Mouse (Mus musculus): ENCODE results near the gene Defb39. TPM values are rescaled to one million over a fixed set of nuclear protein-coding genes. Genes with fewer than 3 reads are reported as not detected.

Defb39 gene
- total RNA-seq (2023), result not detected

GRCm38 (mm10) chr8:19064710-19065109 is at the start of gene Defb39:
Gene Defb39 (minus strand): TSS chr8:19064810.

GRCm38 (mm10) chr8:19026466-19026865 is 38.1 kb downstream of the Defb39 start, which contains the start of gene Defb38:
Gene Defb38 (minus strand): TSS chr8:19026566.

Other genes with a start within 250 kb of the Defb39 start
- gene Defb40, start 86.6 kb downstream of the Defb39 start, total RNA-seq (2023), result not detected
- not detected for gene Defb37, start 73.8 kb downstream of the Defb39 start, total RNA-seq (2023)
- gene Defb38, start 38.2 kb downstream of the Defb39 start, total RNA-seq (2023), result not detected
- gene Defb12, start 50.0 kb upstream of the Defb39 start, total RNA-seq (2023), result not detected
- not detected for gene Defb34, start 58.9 kb upstream of the Defb39 start, total RNA-seq (2023)
- gene Gm45826, start 76.0 kb upstream of the Defb39 start, total RNA-seq (2023), result not detected
- not detected for gene Defb14, start 129.5 kb upstream of the Defb39 start, total RNA-seq (2023)
- gene Defb4, start 133.9 kb upstream of the Defb39 start, total RNA-seq (2023), result not detected
- not detected for gene Defb6, start 160.7 kb upstream of the Defb39 start, total RNA-seq (2023)
- gene Defb46, start 175.1 kb upstream of the Defb39 start, total RNA-seq (2023), result not detected
- not detected for gene Defb5, start 182.8 kb upstream of the Defb39 start, total RNA-seq (2023)
- gene Defb3, start 228.6 kb upstream of the Defb39 start, total RNA-seq (2023), result not detected

Data from CD8-positive naive resting alpha-beta T cell, adult 57 days (primary cell).